Comparison of ENCODE assay signal across 8 mouse cellular contexts in genomic region chr6:85037677-85038076, GRCm38 (mm10). TPM values are rescaled to one million over a fixed set of nuclear protein-coding genes. Genes with fewer than 3 reads are reported as not detected.
A peak's percentile ranks its signal among the peaks of the same experiment; 100 is the strongest.
DNase-seq lines count a peak whose midpoint lies in the region; ATAC-seq lines count a peak whose summit lies in the region.

No protein-coding gene starts in this region.

- H3K4me2 ChIP-seq in hindbrain, embryonic 12.5 days (replicated peaks), result no peak overlapping the region

- WGBS in hindbrain, embryonic 10.5 days, result 7% methylated on average over 6 of the region's 6 CpGs
- WGBS in hindbrain, embryonic 12.5 days, result 10% methylated on average over 6 of the region's 6 CpGs

- no peaks in the 10 kb centered on the region for H3K4me1 ChIP-seq in hindbrain, embryonic 10.5 days (replicated peaks)
- no peaks in the 10 kb centered on the region for H3K4me1 ChIP-seq in hindbrain, embryonic 12.5 days

- H3K36me3 ChIP-seq in hindbrain, embryonic 10.5 days, result no peaks in the 10 kb centered on the region
- no peaks in the 10 kb centered on the region for H3K36me3 ChIP-seq in hindbrain, embryonic 12.5 days

- H3K27me3 ChIP-seq in hindbrain, embryonic 10.5 days (ENCODE audit: insufficient read depth, poor library complexity, severe bottlenecking), result no peaks in the 10 kb centered on the region
- no peaks in the 10 kb centered on the region for H3K27me3 ChIP-seq in hindbrain, embryonic 12.5 days

- H3K4me3 ChIP-seq in hindbrain, embryonic 10.5 days, result no peak overlapping the region
- H3K4me3 ChIP-seq in hindbrain, embryonic 12.5 days, result no peak overlapping the region

- no peak for ATAC-seq in hindbrain, embryonic 12.5 days (ENCODE audit: low FRiP score)
- peak; percentile 90 for ATAC-seq in common myeloid progenitor, adult 5-6 weeks (replicated peaks; ENCODE audit: low read depth, poor library complexity, severe bottlenecking)

- H3K9me3 ChIP-seq in hindbrain, embryonic 10.5 days, result no peaks in the 10 kb centered on the region
- no peaks in the 10 kb centered on the region for H3K9me3 ChIP-seq in hindbrain, embryonic 12.5 days (replicated peaks)

- H3K9ac ChIP-seq in hindbrain, embryonic 12.5 days, result no peak overlapping the region

- H3K27ac ChIP-seq in hindbrain, embryonic 10.5 days, result no peak overlapping the region
- H3K27ac ChIP-seq in hindbrain, embryonic 12.5 days, result no peak overlapping the region

- peak; percentile 57 for DNase-seq in hindbrain, embryonic 10.5 days (ENCODE audit: low spot score)
- DNase-seq in adipocyte (ENCODE audit: low spot score), result peak; percentile 86
- DNase-seq in gastrocnemius, postnatal 10 days, result peak; percentile 33
- DNase-seq in layer of hippocampus, adult 8-10 months (ENCODE audit: low spot score in 2 of 2), result peak; percentile 59 to 66
- peak; percentile 75 for DNase-seq in lung, postnatal 36 days
- peak; percentile 57 for DNase-seq in right cerebral cortex, postnatal 25 days

RNA-seq across cellular contexts. Expression of gene Exoc6b, which starts 31.6 kb away (rescaled TPM):
- polyA plus RNA-seq in hindbrain, embryonic 10.5 days (2016; fragmentation: Nextera tagmentation; extraction: Ambion mirVana), result 22.6 and 30.2 TPM in 2 replicates
- 51.5 and 54.4 TPM in 2 replicates for polyA plus RNA-seq in hindbrain, embryonic 12.5 days (2016; fragmentation: Nextera tagmentation; extraction: Ambion mirVana)
- 10.7 and 15.3 TPM in 2 replicates for total RNA-seq in common myeloid progenitor, adult 5-6 weeks (2017)
- total RNA-seq in gastrocnemius, postnatal 10 days (2021), result 10 to 100 TPM; 16.2 to 18.4 TPM
- total RNA-seq in layer of hippocampus, adult 8-10 months (2022), result 100 to 1,000 TPM; 113 to 138 (median 123) TPM

Comparison
In these comparisons a context has a peak if more than half of its experiments do, and no peak if none do; other contexts are left out.
1. DNase-seq: peak in every context shown above with its lines; median percentile 86 in adipocyte; 75 in lung, postnatal 36 days; 62 in layer of hippocampus, adult 8-10 months; 57 in hindbrain, embryonic 10.5 days; 57 in right cerebral cortex, postnatal 25 days; 33 in gastrocnemius, postnatal 10 days.